Mouse (Mus musculus) left cerebral cortex, adult 2 months (tissue): ENCODE measurements around the gene Mthfsl. TPM values are rescaled to one million over a fixed set of nuclear protein-coding genes. Genes with fewer than 3 reads are reported as not detected.

Experiments
- total RNA-seq, 2 experiments: library from RNA; stranded (reverse); gene quantifications; 2 replicates each; pipeline ENCODE4 v1.2.3; 2021

Mthfsl gene
- total RNA-seq, 2 experiments from 2014 or later, result 26.6 to 31.8 TPM

Other genes with a start within 250 kb of the Mthfsl start
- 10 to 100 TPM; 68.7 to 71.3 TPM for gene Syncrip, start 237.7 kb downstream of the Mthfsl start, total RNA-seq
- gene Zfp949, start 172.3 kb downstream of the Mthfsl start, total RNA-seq, result 10 to 100 TPM; 26.0 to 26.2 TPM
- 1 to 10 TPM; 1.6 to 1.7 TPM for gene Trim43a, start 139.4 kb downstream of the Mthfsl start, total RNA-seq
- gene Bcl2a1d, start 11.6 kb upstream of the Mthfsl start, total RNA-seq, result under 1 TPM in 1 of 2 experiments, not detected in 1; 0.45 TPM
- gene Trim43c, start 118.9 kb upstream of the Mthfsl start, total RNA-seq, result under 1 TPM in 1 of 2 experiments, not detected in 1; 0.43 TPM
- under 1 TPM in 1 of 2 experiments, not detected in 1; 0.54 TPM for gene Bcl2a1a, start 236.6 kb upstream of the Mthfsl start, total RNA-seq